Mouse (Mus musculus): Measurements from ENCODE around the gene Pex14.

GRCm38 (mm10) chr4:148943099-148943498, 156.6 kb downstream of the Pex14 start:
- TF ChIP-seq CTCF (IDR thresholded peaks at IDR 0.05; ENCODE audit: control insufficient read depth, insufficient read depth, low read length) = no peak
- no peak for TF ChIP-seq POLR2A (IDR thresholded peaks at IDR 0.05; ENCODE audit: borderline replicate concordance, control insufficient read depth, low read depth, low read length)

All from bone marrow, adult 2 months (tissue).